Mouse (Mus musculus) midbrain, embryonic 16.5 days (tissue): ENCODE measurements around the gene Srgap3. TPM values are rescaled to one million over a fixed set of nuclear protein-coding genes. Genes with fewer than 3 reads are reported as not detected.

Source experiments
- ATAC-seq: fragments of 200-750 bp; cut with Nextera tagmentation; 2 replicates; pipeline ENCODE4 v1.8.0; 2017; ENCODE audit warnings: moderate TSS enrichment
- H3K27ac ChIP-seq: fragments of 300-500 bp; sonication (generic); 2 replicates; pipeline ENCODE4 v1.5.1; 2014; ENCODE audit warnings: mild to moderate bottlenecking, low read length, mixed read lengths
- H3K27me3 ChIP-seq: fragments of 300-500 bp; sonication (generic); 2 replicates; pipeline ENCODE4 v1.6.1; 2014; ENCODE audit warnings: low read depth, low read length, mixed read lengths; ENCODE audit not compliant: control insufficient read depth, insufficient read depth
- H3K36me3 ChIP-seq: fragments of 300-500 bp; sonication (generic); 2 replicates; pipeline ENCODE4 v1.6.1; 2014; ENCODE audit warnings: mild to moderate bottlenecking, low read length, moderate library complexity, mixed read lengths; ENCODE audit not compliant: control insufficient read depth, insufficient read depth
- H3K4me1 ChIP-seq: fragments of 300-500 bp; sonication (generic); 2 replicates; pipeline ENCODE4 v1.6.1; 2014; ENCODE audit warnings: mild to moderate bottlenecking, low read length, mixed read lengths; ENCODE audit not compliant: control insufficient read depth, insufficient read depth
- H3K4me2 ChIP-seq: fragments of 300-500 bp; sonication (generic); 2 replicates; pipeline ENCODE4 v1.6.1; 2014; ENCODE audit warnings: mild to moderate bottlenecking, low read length, mixed read lengths
- H3K4me3 ChIP-seq: fragments of 300-500 bp; sonication (generic); 2 replicates; pipeline ENCODE4 v1.5.1; 2014; ENCODE audit warnings: low read depth, mild to moderate bottlenecking, low read length, moderate library complexity, mixed read lengths
- H3K9ac ChIP-seq: fragments of 300-500 bp; sonication (generic); 2 replicates; pipeline ENCODE4 v1.6.1; 2014; ENCODE audit warnings: low read depth, low read length, mixed read lengths
- H3K9me3 ChIP-seq: fragments of 300-500 bp; sonication (generic); replicated peaks from 2 replicates; pipeline ENCODE4 v1.6.1; 2014; ENCODE audit warnings: mild to moderate bottlenecking, low read length, mixed read lengths; ENCODE audit not compliant: control insufficient read depth, poor library complexity, severe bottlenecking
- WGBS: fragments of 180-500 bp; shearing (Covaris S2); extraction: QIAGEN DNeasy Blood & Tissue Kit; methylation state at CpG from one replicate; pipeline ENCODE4 v1.1.7; 2014; 5-methylcytosine and 5-hydroxymethylcytosine counted together
- polyA plus RNA-seq: library from polyadenylated mRNA; unstranded; fragments of >200 nt; fragmentation: Nextera tagmentation; extraction: Ambion mirVana; gene quantifications from 2 replicates; pipeline ENCODE4 v1.2.1, GENCODE M21; 2015

The Srgap3 gene
- polyA plus RNA-seq, 1 experiment from 2014 or later: 37.4 TPM

DNA sequence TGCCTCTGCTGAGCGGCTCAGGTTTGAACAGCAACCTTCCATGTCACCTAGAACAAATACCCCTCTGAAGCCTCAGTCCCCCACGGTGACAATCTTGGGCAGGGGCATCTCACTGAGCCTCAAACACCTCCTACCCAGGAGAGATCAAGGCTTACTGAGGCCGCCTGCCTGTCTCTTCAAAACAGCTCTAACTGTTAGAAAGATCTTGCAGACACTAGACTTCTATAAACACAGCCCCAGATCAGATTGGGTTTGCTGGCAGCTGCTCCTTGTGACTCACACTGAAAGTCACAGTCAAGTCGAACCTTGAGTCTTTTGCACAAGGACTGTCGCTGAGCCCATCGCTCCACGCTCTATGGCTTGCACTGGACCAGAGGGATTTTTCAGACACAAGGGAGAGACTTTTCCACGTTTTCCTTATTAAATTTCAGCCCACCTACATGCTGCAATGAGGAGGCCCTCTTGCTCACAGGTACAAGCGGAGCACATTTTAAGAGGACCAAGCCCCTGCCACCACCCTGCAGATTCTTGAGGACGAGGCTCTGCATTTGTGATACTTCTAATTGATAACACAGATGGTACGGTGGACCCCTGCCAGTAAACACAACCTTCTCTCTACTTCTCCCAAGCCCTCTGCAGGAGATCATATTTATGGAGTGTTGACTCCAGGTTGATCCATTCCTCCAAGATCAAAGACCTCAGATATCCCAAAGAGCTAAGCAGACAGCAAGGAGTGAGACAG is 21.7 kb downstream of the Srgap3 start:
- H3K9me3 ChIP-seq: no peaks in the 10 kb centered on the region
- H3K4me2 ChIP-seq: no peak overlapping the region
- no peaks in the 10 kb centered on the region for H3K27me3 ChIP-seq
- peak overlapping the region; percentile 25; the same call in 1 of the 2 replicates for H3K27ac ChIP-seq
- H3K36me3 ChIP-seq: no peaks in the 10 kb centered on the region
- 55% methylated on average over 11 of the region's 11 CpGs for WGBS
- no peak overlapping the region for H3K9ac ChIP-seq
- H3K4me1 ChIP-seq: peaks cover 58% of the 10 kb centered on the region
- no peak overlapping the region for H3K4me3 ChIP-seq
- no peak for ATAC-seq

DNA sequence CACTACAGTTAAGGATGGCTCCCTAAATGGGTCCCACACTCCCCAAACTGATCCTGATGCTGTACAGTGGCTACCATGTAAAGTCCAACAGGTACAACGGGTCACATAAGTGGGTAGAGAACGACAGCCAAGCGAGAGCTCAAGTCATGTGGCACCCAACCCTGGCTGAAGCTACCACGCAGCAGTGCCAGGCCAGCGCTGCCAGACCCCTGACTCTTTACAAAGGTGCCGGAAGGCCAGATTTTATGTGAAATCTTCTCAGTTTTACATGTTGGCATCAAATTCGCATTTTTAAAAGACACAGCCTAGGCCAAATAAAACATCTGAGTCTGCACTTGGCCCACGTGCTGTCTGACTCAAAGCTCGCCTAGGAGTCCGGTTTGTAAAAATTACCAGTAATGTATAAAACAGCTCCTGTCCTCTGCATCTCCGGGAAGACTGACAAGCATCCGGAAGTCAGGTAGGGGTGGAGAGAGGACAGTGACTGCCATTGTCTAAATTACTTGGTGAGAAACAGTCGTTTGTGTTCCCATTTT is 22.4 kb downstream of the Srgap3 start:
- Histone ChIP-seq H3K4me2 (no peak overlapping the region), H3K36me3 (no peaks in the 10 kb centered on the region), H3K9me3 (no peaks in the 10 kb centered on the region), H3K27ac (peak overlapping the region; percentile 47; the same call in 1 of the 2 replicates), H3K4me1 (peaks cover 51% of the 10 kb centered on the region), H3K9ac (no peak overlapping the region), H3K4me3 (no peak overlapping the region), H3K27me3 (no peaks in the 10 kb centered on the region)
- ATAC-seq: no peak
- WGBS: 73% methylated on average over 13 of the region's 13 CpGs

GRCm38 (mm10) chr6:112920619-112921195 is 26.4 kb downstream of the Srgap3 start:
- no peaks in the 10 kb centered on the region for H3K9me3 ChIP-seq
- H3K27ac ChIP-seq: no peak overlapping the region
- H3K4me3 ChIP-seq: no peak overlapping the region
- WGBS: 73% methylated on average over 8 of the region's 8 CpGs
- H3K4me2 ChIP-seq: no peak overlapping the region
- ATAC-seq: no peak
- no peaks in the 10 kb centered on the region for H3K36me3 ChIP-seq
- H3K4me1 ChIP-seq: peaks cover 23% of the 10 kb centered on the region
- no peak overlapping the region for H3K9ac ChIP-seq
- H3K27me3 ChIP-seq: no peaks in the 10 kb centered on the region

DNA sequence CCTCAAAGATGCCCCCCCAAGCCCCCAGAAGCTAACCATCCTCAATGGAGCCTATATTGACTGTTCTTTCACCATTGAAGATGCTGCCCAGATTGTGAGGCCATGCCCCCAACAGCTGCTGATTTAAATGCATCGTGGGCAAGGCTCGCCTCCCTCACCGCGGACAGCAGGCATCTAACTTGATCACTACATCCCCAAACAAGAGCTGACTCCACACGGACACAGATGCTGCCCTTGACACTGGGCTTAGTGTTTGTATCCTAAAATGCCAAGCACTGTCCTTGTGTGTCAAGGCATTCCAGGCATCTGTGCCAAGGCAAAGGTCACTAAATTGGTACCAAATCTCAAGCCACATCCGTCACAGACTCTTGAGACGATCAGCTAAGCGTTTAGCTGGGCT is 29.3 kb downstream of the Srgap3 start:
- WGBS: 77% methylated on average over 8 of the region's 8 CpGs
- no peak overlapping the region for H3K4me3 ChIP-seq
- H3K4me1 ChIP-seq: peaks cover 5% of the 10 kb centered on the region
- no peak overlapping the region for H3K4me2 ChIP-seq
- H3K9ac ChIP-seq: no peak overlapping the region
- no peaks in the 10 kb centered on the region for H3K9me3 ChIP-seq
- no peak for ATAC-seq
- no peaks in the 10 kb centered on the region for H3K27me3 ChIP-seq
- no peaks in the 10 kb centered on the region for H3K36me3 ChIP-seq
- H3K27ac ChIP-seq: no peak overlapping the region

DNA sequence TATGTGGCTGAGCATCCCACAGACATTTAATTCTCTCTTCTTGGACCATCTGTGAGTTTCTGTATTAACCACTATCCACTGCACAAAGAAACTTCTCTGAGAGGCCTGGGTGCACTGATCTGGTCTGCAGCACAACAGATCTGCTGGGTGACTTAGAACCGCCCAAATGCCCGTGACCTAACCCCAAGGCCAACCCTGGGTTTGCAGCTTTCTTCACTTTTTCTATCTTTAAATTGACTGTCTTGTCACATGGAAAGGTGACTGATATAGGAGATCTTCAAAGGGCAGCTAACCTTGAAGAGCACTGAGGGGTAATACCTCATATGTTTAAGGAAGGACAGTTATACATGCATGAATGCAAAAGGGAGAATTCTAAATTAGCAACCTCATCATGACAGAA is 30.8 kb downstream of the Srgap3 start:
- Histone ChIP-seq H3K27ac (no peak overlapping the region), H3K4me3 (no peak overlapping the region), H3K9me3 (no peaks in the 10 kb centered on the region), H3K9ac (no peak overlapping the region), H3K36me3 (no peaks in the 10 kb centered on the region), H3K27me3 (no peaks in the 10 kb centered on the region), H3K4me1 (peaks cover 5% of the 10 kb centered on the region), H3K4me2 (no peak overlapping the region)
- WGBS: 92% methylated on average over 2 of the region's 2 CpGs
- no peak for ATAC-seq

DNA sequence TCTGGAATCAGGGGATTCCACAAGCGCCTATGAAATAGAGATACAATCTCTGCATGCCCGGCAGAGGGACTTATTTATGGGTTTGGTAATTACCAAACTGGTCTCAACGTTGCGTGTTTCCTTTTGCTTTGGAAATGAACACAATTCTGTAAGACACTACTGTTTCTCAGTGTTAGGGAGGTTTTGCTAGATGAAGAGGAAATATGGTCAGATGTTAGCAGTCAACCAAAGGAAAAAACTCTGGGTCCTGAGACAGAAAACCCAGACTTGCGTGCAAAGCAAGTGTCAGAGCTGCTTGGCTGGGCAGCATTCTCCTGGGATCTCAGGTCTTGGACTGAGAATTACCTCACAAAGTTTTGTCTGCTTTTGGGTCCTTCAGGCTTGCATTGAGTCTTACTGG is 34.5 kb downstream of the Srgap3 start:
- no peak for ATAC-seq
- no peaks in the 10 kb centered on the region for H3K36me3 ChIP-seq
- H3K9ac ChIP-seq: no peak overlapping the region
- no peaks in the 10 kb centered on the region for H3K27me3 ChIP-seq
- H3K4me2 ChIP-seq: no peak overlapping the region
- 88% methylated on average over 5 of the region's 5 CpGs for WGBS
- H3K4me3 ChIP-seq: no peak overlapping the region
- H3K9me3 ChIP-seq: no peaks in the 10 kb centered on the region
- no peak overlapping the region for H3K27ac ChIP-seq
- H3K4me1 ChIP-seq: no peaks in the 10 kb centered on the region; the same call in 1 of the 2 replicates

- WGBS: 67% methylated on average over 2 of the region's 2 CpGs
- Histone ChIP-seq H3K4me1 (no peaks in the 10 kb centered on the region; the same call in 1 of the 2 replicates), H3K9me3 (no peaks in the 10 kb centered on the region), H3K4me3 (no peak overlapping the region), H3K4me2 (no peak overlapping the region), H3K27me3 (no peaks in the 10 kb centered on the region), H3K9ac (no peak overlapping the region), H3K36me3 (no peaks in the 10 kb centered on the region), H3K27ac (no peak overlapping the region)
- no peak for ATAC-seq
These were observed 37.4 kb downstream of the Srgap3 start for GRCm38 (mm10) chr6:112909711-112910110.

GRCm38 (mm10) chr6:112907887-112908584 is 39.0 kb downstream of the Srgap3 start:
- H3K27ac ChIP-seq: no peak overlapping the region
- H3K36me3 ChIP-seq: no peaks in the 10 kb centered on the region
- no peak overlapping the region for H3K9ac ChIP-seq
- H3K9me3 ChIP-seq: no peaks in the 10 kb centered on the region
- H3K4me2 ChIP-seq: no peak overlapping the region
- no peak for ATAC-seq
- peaks cover 12% of the 10 kb centered on the region for H3K4me1 ChIP-seq
- 82% methylated on average over 8 of the region's 8 CpGs for WGBS
- no peak overlapping the region for H3K4me3 ChIP-seq
- H3K27me3 ChIP-seq: no peaks in the 10 kb centered on the region

DNA sequence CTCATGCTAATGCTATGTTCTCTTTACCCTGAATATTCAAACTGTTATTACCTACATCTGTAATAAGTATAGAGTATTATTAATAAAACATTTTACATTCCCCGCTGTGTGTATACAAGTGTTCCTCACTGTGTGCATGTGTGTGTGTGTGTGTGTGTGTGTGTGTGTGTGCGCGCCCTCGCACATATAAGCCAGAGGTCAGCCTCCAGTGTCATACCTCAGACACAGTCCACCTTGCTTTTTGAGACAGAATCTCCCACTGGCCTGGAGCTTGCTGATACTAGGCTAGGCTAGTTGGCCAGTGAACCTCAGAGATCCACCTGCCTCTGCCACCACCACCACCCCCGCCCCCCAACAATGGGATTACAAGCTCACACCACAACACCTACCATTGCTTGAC is 43.3 kb downstream of the Srgap3 start:
- Histone ChIP-seq H3K4me3 (no peak overlapping the region), H3K27me3 (no peaks in the 10 kb centered on the region), H3K4me2 (no peak overlapping the region; the same call in 1 of the 2 replicates), H3K9me3 (no peaks in the 10 kb centered on the region), H3K4me1 (peaks cover 51% of the 10 kb centered on the region), H3K27ac (peak overlapping the region; percentile 81), H3K9ac (no peak overlapping the region), H3K36me3 (no peaks in the 10 kb centered on the region)
- WGBS: 73% methylated on average over 5 of the region's 5 CpGs
- ATAC-seq: 0 out of 2 replicates have a peak, but pooled peaks have one; percentile 8
